Mouse (Mus musculus) G1E (cell line): ENCODE measurements around the gene Hist1h2ai. TPM values are rescaled to one million over a fixed set of nuclear protein-coding genes. Genes with fewer than 3 reads are reported as not detected.
"Not testable (repeated sequence)": the region's sequence is repeated elsewhere in the genome, so short reads cannot be mapped to it uniquely, and the experiment has no call there.

Experiments
- ATAC-seq: 2 replicates; pipeline ENCODE4 v1.8.0; 2016; ENCODE audit warnings: mild to moderate bottlenecking; ENCODE audit not compliant: insufficient number of reproducible peaks, poor library complexity, low FRiP score, severe bottlenecking; ENCODE audit errors: extremely low read depth
- DNase-seq: peaks from one replicate; pipeline ENCODE4 v3.0.0; 2012; ENCODE audit warnings: low spot score
- H3K27me3 ChIP-seq: 2 replicates; pipeline ENCODE4 v1.6.1; 2012; ENCODE audit warnings: mild to moderate bottlenecking, low read length, inconsistent platforms; ENCODE audit not compliant: insufficient read depth
- H3K36me3 ChIP-seq: replicated peaks from 2 replicates; pipeline ENCODE3; 2012; ENCODE audit warnings: mild to moderate bottlenecking, inconsistent platforms
- H3K4me1 ChIP-seq: 2 replicates; pipeline ENCODE4 v1.6.1; 2012; ENCODE audit warnings: low read depth, low read length, inconsistent platforms, mixed read lengths; ENCODE audit not compliant: insufficient read depth
- H3K4me3 ChIP-seq: 2 replicates; pipeline ENCODE4 v1.5.1; 2012; ENCODE audit warnings: low read depth, mild to moderate bottlenecking, inconsistent platforms, low read length, moderate library complexity, mixed read lengths
- H3K9me3 ChIP-seq: replicated peaks from 2 replicates; pipeline ENCODE4 v1.6.1; 2012; ENCODE audit warnings: inconsistent platforms
- CTCF ChIP-seq: IDR thresholded peaks from 2 replicates; pipeline ENCODE4 v1.5.1; 2012; ENCODE audit warnings: low read depth, low read length, inconsistent platforms, mixed read lengths
- GATA1 ChIP-seq: IDR thresholded peaks from 2 replicates; pipeline ENCODE4 v1.6.1; 2012; ENCODE audit warnings: borderline replicate concordance, low read length, inconsistent platforms, mixed read lengths
- GATA2 ChIP-seq: IDR thresholded peaks from 2 replicates; pipeline ENCODE4 v1.6.1; 2012; ENCODE audit warnings: low read depth, low read length, inconsistent platforms, borderline replicate concordance
- POLR2AphosphoS5 ChIP-seq: IDR thresholded peaks from 2 replicates; pipeline ENCODE4 v1.6.1; 2012; ENCODE audit warnings: low read depth, low read length, inconsistent platforms; ENCODE audit not compliant: insufficient replicate concordance
- TAL1 ChIP-seq: conservative IDR thresholded peaks from 2 replicates; pipeline ENCODE4 v1.6.1; 2012; ENCODE audit warnings: low read depth, low read length, inconsistent platforms, mixed read lengths
- polyA plus RNA-seq: library from polyadenylated mRNA; stranded (reverse); fragments of >175 nt; gene quantifications from 2 replicates; pipeline ENCODE4 v1.2.3, GENCODE M21; 2012
- total RNA-seq, 2 experiments: library from RNA; stranded (forward) in 1 of 2; stranded (reverse) in 1 of 2; fragments of 200-1000 nt in 1 of 2; fragments of >200 nt in 1 of 2; fragmentation: Nextera tagmentation in 1 of 2; gene quantifications; 2 replicates each; pipeline ENCODE4 v1.2.3; 2014 to 2017

Hist1h2ai gene
- total and polyA plus RNA-seq, 3 experiments: 968 to 2,651 (median 2,561) TPM

GRCm38 (mm10) chr13:21711698-21712097 is 4.5 kb upstream of the Hist1h2ai start:
- no peak for DNase-seq
- H3K4me3 ChIP-seq: peak overlapping the region; percentile 68; the same call in 1 of the 2 replicates
- no peak for ATAC-seq

GRCm38 (mm10) chr13:21714725-21715124 is 1.5 kb upstream of the Hist1h2ai start:
- H3K4me1 ChIP-seq: peaks cover 43% of the 10 kb centered on the region
- DNase-seq: peak; percentile 11
- no peak for ATAC-seq
- TF ChIP-seq CTCF (peak; percentile 74), GATA1 (no peak), TAL1 (no peak), POLR2AphosphoS5 (no peak)
- no peaks in the 10 kb centered on the region for H3K36me3 ChIP-seq
- peak overlapping the region; percentile 67; the same call in 1 of the 2 replicates for H3K4me3 ChIP-seq
- H3K9me3 ChIP-seq: no peaks in the 10 kb centered on the region
- H3K27me3 ChIP-seq: no peaks in the 10 kb centered on the region

More at GRCm38 (mm10) chr13:21711698-21712097, 4.5 kb upstream of the Hist1h2ai start:
- H3K27me3 ChIP-seq: no peaks in the 10 kb centered on the region
- peaks cover 30% of the 10 kb centered on the region for H3K4me1 ChIP-seq
- H3K36me3 ChIP-seq: no peaks in the 10 kb centered on the region
- H3K9me3 ChIP-seq: no peaks in the 10 kb centered on the region
- TF ChIP-seq TAL1 (peak; percentile 31; the same call in 1 of the 2 replicates), POLR2AphosphoS5 (no peak), GATA1 (no peak), GATA2 (no peak)

GRCm38 (mm10) chr13:21715131-21715863 is 925 bp upstream of the Hist1h2ai start:
- DNase-seq (no peak), ATAC-seq (no peak)
- H3K27me3 ChIP-seq: no peaks in the 10 kb centered on the region
- peak overlapping the region; percentile 67 for H3K4me3 ChIP-seq
- H3K9me3 ChIP-seq: no peaks in the 10 kb centered on the region
- TF ChIP-seq GATA1 (no peak), GATA2 (no peak), CTCF (no peak), POLR2AphosphoS5 (peak; percentile 93; the same call in 1 of the 2 replicates)
- no peaks in the 10 kb centered on the region for H3K36me3 ChIP-seq
- peaks cover 48% of the 10 kb centered on the region for H3K4me1 ChIP-seq

GRCm38 (mm10) chr13:21716540-21717391 is 544 bp downstream of the Hist1h2ai start:
- peak; percentile 21 for DNase-seq
- not testable (repeated sequence) for H3K36me3 ChIP-seq, ATAC-seq, H3K9me3 ChIP-seq, H3K27me3 ChIP-seq
- peaks cover 47% of the 10 kb centered on the region for H3K4me1 ChIP-seq
- peak overlapping the region; percentile 68; the same call in 1 of the 2 replicates for H3K4me3 ChIP-seq
- TF ChIP-seq POLR2AphosphoS5: peak; percentile 98

- DNase-seq: peak; percentile 78
- Histone ChIP-seq H3K4me1 (peaks cover 41% of the 10 kb centered on the region), H3K4me3 (peak within 1 kb of the TSS; percentile 68)
- H3K36me3 ChIP-seq, H3K27me3 ChIP-seq, H3K9me3 ChIP-seq: not testable (repeated sequence)
- peak; percentile 71; the same call in 1 of the 2 replicates for TF ChIP-seq POLR2AphosphoS5
- peak; percentile 9; the same call in 1 of the 2 replicates for ATAC-seq
Measured at GRCm38 (mm10) chr13:21717397-21718357, 1.5 kb downstream of the Hist1h2ai start, which contains the start of gene Hist1h3h. Gene Hist1h3h (plus strand): TSS chr13:21717659.

DNA sequence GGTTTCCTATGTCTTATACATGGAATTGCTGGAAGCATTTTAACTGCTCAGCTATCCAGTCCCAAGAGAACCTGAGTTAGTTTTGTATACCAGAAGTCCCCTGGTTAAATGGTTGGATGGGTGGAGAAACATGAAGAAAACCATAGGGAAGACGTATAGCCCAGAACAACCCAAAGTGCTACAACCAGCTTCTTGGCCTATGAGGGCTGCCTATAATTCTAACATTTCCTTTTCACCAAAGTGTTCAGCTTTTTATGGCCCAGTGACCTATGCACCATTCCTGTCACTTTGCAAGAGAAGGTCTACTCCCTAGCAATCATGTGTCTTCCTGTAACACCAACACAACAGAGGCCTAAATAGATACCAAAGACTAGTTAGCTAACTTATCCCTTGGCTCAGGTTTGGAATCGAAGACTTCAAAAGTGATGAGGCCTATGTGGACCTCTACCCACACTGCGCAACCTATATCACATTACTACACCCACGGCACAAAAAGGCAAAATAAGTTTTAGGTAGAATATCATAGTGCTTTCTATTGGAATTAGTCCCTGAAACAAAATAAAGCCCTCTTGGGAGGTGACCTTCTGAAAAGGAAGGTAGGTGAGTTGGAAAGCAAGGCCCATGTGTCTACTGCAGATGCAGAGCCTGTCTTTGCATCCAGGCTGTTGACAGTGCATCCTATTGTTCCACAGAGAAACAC is 2.3 kb downstream of the Hist1h2ai start:
- peaks cover 41% of the 10 kb centered on the region for H3K4me1 ChIP-seq
- no peaks in the 10 kb centered on the region for H3K27me3 ChIP-seq
- DNase-seq (no peak), ATAC-seq (no peak)
- TF ChIP-seq GATA2 (no peak), POLR2AphosphoS5 (peak; percentile 96; the same call in 1 of the 2 replicates), CTCF (no peak)
- H3K9me3 ChIP-seq: no peaks in the 10 kb centered on the region
- H3K4me3 ChIP-seq: peak overlapping the region; percentile 56
- no peaks in the 10 kb centered on the region for H3K36me3 ChIP-seq

DNA sequence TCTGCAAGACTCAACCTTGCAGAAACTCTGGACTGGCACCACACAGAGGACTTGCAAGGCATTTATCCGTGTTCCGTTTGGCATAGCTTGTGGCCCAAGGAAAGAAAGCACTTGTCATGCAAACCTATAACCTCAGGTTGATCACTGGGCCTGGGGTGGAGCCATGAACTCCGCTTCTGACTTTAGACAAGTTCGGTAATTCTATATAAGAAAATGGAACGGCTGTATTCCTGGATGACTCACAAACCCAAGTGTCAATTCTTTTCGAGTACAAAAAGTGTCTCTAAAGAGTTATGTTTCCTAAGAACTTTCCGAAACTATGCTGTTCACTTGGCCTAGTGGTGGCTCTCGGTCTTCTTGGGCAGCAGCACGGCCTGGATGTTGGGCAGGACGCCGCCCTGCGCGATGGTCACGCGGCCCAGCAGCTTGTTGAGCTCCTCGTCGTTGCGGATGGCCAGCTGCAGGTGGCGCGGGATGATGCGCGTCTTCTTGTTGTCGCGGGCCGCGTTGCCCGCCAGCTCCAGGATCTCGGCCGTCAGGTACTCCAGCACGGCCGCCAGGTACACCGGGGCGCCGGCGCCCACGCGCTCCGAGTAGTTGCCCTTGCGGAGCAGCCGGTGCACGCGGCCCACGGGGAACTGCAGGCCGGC is 5.0 kb downstream of the Hist1h2ai start:
- Histone ChIP-seq H3K4me3 (peak overlapping the region; percentile 67; the same call in 1 of the 2 replicates), H3K4me1 (peaks cover 26% of the 10 kb centered on the region)
- not testable (repeated sequence) for ATAC-seq, H3K9me3 ChIP-seq, H3K27me3 ChIP-seq, DNase-seq, H3K36me3 ChIP-seq
